Mouse (Mus musculus) gastrocnemius, postnatal 25 days (tissue): ENCODE results near the gene Rnf225. TPM values are rescaled to one million over a fixed set of nuclear protein-coding genes. Genes with fewer than 3 reads are reported as not detected.
A peak's percentile ranks its signal among the peaks of the same experiment; 100 is the strongest.
"Not testable (repeated sequence)": the region's sequence is repeated elsewhere in the genome, so short reads cannot be mapped to it uniquely, and the experiment has no call there.

Experiments
- DNase-seq: peaks from one replicate; pipeline ENCODE4 v3.0.0; 2022
- total RNA-seq, 2 experiments: library from RNA; stranded (reverse); gene quantifications; 1 replicate in 1 of 2; 2 replicates in 1 of 2; pipeline ENCODE4 v1.2.3; 2021

Rnf225 gene
- total RNA-seq, 2 experiments from 2014 or later = 0.21 to 0.33 TPM

DNA sequence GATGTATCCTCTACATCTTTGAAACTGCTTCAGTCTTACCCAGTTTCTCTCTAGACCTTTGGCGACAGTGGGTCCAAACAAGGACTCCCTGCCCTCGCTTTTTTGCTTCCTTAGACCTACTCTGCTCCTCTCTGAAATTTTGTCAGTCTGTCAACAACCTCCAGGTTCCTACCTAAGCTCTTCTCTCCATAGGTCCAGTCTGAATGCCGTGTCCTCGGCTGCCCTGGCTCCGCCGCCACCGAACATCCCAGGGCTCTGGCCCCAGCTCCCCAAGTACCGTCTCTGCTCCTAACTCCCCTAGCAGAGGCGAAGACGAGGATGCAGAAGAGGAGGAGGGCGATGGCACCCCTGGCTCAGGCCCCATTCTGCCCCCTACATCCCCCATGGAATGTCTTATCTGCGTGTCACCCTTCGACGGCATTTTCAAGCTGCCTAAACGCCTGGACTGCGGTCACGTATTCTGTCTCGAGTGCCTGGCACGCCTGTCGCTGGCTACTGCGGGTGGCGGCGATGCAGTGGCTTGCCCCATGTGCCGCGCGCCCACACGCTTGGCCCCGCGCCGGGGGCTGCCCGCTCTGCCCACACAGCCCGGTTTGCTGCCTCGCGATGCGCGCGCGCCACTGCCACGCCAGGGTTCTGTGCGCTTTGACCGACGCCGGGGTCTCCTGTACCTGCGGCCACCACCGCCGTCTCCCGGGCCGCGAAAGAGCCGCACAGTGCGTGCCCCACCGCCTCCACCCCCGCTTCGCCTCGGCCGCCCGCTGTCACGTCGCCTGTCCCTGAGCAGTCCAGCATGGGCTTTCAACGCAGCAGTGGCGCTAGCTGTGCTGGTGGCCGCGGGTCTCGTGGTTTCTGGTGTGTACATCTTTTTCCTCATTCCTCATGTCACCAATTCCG is 725 bp downstream of the Rnf225 start:
- no peak for DNase-seq

DNA sequence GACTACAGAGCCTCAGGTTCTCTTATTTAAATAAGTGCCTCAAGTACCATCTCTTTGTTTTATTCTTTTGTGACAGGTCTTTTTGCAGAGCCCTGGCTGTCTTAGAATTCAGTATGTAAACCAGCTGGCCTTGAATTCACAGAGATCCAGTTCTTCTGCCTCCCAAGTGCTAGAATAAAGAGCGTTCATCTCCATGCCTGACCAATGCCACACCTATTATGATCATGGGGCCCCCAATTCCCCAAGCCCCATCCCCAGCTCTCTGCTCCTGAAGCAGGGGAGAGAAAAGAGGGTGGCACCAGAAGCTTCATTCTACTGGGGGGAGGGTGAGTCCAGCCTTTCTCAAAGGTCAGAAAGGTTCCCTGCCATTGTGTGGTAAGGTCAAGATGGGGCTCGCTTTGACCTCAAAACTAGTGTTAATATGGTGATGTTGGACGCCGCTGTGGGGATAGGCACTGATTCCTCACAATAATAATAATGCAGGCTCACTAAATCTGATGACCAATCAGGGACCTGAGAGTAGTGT is 6.5 kb downstream of the Rnf225 start:
- DNase-seq = no peak

DNA sequence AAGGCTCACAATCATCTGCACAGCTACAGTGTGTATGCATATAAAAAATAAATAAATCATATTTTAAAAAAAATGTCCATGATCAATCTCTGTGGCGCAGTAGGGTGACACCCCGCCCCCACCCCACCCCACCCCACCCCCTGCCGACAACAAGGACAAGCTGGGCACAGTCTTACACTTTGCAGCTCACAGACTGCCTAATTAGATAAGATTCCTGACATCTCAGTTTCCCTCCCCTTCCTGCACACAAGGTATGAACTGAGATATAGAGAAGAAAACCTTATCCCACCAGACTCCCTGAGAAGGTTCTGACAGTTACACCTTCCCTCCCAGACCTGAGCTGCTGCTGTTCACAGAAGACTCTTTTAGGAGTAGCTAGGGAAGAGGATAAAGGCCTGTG is 7.6 kb downstream of the Rnf225 start:
- no peak for DNase-seq

DNA sequence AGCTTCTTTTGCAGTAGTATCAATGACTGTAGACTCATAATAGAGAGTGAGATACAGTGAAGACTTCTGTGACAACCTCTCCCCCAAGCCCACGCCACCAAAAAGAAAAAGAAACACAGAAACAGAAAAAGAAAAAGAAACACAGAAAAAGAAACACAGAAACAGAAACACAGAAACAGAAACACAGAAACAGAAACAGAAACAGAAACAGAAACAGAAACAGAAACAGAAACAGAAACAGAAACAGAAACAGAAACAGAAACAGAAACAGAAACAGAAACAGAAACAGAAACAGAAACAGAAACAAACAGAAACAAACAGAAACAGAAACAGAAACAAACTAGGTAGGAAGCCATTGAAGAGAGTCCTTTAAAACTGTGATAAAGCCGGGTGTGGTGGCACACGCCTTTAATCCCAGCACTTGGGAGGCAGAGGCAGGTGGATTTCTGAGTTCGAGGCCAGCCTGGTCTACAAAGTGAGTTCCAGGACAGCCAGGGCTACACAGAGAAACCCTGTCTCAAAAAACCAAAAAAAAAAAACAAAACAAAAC is 10.1 kb downstream of the Rnf225 start:
- DNase-seq = not testable (repeated sequence)

DNA sequence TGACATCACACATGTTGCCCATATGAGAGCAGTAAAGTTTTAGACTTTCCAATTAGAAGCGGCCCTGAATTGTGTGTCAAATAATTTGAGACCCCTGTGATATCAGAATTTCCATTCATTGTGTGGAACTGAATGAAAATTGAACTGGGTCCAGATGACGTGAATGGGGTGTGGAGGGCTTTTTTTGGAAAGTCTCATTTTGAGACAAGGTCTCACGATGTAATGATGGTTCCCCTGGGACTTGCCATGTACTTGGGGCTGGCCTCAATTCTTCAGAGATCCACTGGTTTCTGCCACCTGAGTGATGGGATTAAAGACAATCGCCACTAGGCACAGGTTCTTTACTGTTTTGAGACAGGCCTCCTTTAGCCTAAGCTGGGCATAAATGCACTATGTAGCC is 13.4 kb downstream of the Rnf225 start:
- DNase-seq = no peak

DNA sequence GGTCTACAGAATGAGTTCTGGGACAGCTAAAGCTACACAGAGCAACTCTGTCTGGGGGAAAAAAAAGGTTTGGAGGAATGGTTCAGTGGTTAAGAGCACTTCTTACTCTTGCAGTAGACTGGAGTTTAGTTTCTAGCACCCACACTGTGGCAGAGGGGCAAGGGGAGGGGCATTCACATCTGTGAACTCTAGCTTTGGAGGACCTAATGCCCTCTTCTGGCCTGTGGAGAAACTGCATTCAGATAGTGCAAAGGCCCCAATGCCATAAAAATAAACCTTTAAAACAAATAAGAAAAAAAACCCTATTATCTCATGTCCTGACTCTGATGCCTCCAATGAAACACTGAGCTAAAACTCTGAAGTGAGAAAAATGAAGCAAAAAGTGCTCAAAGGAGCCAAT is 16.3 kb downstream of the Rnf225 start:
- DNase-seq = no peak

DNA sequence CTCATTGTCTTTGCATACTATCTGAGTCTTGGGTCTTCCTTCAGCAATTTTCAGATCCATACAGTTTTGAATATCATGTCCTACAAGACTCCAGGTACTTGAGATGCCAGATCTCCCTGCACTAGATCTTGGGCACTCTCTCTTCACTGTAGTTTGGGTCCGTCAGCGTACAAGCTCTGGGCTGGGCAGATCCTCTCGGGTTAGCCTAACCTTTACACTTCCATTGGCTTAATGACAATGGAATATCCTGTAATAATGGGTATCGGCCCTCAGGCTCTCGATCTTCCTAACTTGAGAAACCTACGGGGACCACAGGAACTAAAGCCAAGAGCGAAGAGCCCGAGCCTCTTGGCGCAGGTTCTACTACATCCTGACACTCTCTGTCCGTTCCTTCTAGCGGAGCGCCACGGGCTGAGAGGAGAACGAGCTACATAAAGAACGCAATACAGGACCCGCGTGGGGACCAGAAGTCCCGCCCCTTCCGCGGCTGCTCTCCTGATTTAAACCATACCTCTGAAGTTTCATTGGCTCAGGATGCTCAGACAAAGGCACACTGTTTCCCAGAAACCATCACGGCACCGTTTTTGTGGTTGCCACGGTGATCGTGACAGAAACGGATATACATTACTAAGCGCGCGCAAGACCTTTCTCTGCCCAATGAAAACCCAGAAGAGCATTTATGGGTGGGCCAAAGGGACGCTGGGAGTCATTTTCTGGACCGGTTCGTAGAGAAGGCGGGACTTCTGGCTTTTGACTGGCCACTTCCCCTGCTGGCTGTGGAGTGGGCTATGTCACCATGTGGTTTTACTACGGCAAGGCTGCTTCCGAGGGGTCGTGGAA is 22.0 kb downstream of the Rnf225 start:
- peak; percentile 91 for DNase-seq

DNA sequence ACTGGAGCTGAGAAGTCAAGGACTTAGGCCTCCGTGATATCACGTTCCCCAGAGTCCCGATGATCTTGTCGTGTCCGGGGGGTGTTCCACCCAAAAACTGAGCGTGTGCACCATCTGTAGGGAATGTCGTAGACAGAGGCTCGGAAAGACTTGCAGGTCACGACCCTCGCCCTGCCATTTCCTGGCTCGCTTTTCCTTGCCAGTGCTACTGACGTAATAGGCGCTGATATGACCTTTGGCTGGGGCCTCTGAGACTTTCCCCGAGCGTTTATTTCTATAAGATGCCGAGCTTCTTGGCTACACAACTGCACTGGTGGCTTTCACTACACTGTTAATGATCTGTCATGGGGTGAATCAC is 22.6 kb downstream of the Rnf225 start:
- DNase-seq = no peak

DNA sequence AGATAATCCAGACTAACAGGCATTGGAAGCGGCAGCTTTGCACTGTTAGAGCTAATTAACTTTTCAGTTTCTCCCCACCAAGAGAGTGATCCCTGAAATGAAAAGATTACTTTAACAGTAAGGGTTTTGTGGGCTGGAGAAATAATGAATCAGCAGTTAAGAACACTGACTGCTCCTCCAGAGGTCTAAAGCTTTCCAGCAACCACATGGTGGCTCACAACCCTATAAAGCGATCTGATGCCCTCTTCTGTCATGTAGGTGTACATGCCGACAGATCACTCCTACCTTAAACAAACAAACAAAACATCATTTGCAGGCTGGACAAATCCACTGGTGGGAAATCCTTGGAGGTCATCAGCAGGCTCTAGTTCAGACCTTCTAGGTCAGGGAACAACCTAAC is 27.7 kb downstream of the Rnf225 start:
- DNase-seq = no peak

DNA sequence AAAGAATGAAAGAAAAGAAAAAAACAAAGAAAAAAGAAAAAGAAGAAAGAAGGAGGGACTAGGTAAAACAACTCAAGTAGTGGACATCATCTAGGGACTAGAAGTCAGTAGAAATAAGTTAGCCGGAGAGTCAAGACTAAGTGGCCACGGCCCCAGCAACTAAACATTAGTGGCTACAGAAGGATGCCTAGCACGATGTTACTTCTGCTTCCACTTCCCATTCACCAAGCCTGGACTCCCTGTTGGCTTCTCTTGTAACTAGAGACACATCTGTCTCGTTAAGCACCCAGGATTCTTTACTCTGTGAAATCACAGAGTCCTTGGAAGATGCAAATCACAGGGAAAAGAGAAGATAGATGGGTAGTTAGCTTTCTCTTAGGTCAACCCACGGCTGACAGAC is 30.3 kb downstream of the Rnf225 start:
- DNase-seq = no peak

DNA sequence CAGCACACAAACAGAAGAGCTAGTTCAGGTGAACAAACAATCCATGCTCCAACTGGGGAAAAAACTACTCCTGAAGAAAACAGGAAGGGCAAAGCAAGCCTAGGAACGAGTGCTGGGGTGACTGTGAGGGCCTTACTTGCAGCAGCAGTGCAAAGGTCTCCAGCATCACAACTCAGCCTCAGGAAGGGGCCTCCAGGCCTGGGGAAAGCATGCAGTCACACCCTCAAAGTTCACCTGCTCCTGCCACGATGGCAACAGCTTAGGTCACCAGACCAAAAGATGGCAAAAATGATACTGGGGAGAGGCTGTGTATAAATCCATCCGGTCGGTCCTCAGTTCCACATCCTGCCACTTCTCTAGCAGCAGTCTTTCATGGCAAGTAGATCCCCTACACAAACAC is 31.7 kb downstream of the Rnf225 start:
- DNase-seq = no peak

DNA sequence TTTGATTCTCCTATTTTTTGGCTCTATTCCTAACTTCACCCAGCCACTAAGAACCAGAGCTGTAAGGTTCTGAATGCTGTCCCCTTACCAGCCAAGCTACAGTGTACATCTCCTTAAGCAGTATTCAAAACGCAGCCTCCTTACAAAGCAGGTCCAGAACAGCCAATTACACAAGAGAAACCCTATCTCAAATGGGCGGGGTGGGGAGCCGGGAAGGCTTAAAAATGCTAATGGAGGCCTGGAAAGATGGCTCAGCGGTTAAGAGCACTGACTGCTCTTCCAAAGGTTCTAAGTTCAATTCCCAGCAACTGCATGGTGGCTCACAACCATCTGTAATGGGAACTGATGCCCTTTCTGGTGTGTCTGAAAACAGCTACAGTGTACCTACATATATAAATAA is 32.5 kb downstream of the Rnf225 start:
- DNase-seq = no peak

DNA sequence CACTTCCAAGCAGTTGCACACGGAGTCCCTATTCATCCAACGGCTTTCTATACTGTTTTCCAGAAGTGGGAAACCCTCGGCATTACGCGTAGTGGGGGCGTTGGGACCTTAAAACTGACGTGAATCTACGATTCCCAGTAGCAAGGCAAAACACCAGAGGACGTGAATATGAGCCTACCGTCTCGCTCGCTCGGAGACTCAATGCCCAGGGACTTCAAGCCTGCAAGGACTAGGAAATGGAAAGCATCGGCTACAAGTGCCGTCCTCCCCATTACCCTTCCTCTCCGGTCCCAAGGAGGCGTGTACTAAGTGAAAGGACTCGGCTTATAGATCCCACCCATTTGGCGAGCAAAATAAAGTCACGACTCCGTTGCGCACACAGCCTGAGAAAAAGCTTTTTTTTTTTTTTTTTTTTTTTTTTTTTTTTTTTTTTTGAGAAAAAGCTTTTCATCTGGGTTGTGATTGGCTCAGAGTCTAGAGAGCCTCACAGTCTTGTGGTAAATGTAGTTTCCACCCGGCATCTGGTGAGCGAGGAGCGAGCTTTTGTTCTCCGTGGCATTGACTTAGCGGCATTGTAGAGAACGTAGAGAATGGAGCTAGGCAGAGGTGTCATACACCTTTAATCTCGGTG is 34.4 kb downstream of the Rnf225 start:
- peak; percentile 26 for DNase-seq

DNA sequence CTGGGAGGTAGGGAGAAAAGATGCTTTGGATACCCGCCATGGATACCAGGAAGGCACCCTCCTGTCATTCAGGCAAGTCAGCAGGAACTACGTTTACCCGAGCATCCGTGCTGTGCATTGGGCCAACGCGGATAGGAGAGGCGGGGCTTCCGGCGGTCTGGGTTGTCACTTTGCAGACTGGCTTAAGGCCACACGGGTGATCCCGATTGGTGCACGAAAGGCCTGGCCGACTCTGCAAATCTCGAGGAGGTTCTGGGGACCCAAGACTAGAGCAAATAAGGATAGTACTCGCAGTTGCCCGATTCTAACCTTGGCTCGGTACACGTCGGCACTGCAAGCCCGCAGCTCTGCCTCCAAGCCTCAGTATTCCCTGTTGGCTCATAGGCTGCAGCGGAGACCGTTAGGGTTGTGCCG is 38.5 kb downstream of the Rnf225 start, which contains the start of gene Zfp324:
Zfp324 (plus strand) TSS at position 161 of the 414 bp plus-strand sequence.
- DNase-seq = peak; percentile 92

DNA sequence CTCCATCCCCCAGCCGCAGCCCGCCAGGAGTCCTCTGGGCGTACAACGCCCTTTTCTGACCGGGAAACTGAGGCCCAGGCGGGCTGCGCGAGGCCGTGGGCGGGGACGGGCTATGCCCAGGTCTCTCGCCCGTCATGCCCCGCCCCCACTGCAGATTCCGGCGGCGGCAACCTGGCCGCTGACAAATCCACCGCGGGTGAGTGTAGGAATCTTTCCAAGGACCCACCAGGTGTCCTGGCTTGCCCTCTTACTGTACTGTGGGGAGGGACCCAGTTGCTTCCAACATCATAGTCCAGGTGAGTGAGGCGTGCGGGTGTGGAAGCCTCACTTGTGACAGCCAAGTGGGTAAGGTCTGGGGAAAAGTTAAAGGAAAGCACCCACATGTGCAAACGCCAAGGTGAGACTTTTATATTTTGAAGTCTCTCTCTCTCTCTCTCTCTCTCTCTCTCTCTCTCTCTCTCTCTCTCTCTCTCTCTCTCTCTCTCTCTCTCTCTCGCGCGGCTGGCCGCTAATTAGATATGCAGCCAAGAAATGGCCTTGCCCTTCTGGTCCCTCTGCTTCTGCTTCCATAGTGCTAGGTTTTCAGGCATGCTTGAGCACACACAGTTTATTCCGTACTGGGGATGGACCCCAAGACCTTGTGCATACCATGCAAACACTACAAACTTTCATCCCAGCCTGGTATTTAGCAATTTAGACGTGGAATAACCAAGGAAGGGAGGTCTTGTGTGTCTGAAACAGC is 39.1 kb downstream of the Rnf225 start:
- DNase-seq = peak; percentile 56

DNA sequence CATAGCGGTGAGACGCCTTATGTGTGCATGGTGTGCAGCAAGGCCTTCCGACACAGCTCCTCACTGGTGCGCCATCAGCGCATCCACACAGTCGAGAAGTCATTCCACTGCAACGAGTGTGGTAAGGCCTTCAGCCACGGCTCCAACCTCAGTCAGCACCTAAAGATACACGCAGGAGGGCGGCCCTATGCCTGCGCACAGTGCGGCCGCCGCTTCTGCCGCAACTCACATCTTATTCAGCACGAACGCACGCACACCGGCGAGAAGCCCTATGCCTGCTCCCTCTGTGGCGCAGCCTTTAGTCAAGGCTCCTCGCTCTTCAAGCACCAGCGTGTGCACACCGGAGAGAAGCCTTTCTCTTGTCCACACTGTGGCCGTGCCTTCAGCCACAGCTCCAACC is 43.7 kb downstream of the Rnf225 start:
- DNase-seq = no peak

DNA sequence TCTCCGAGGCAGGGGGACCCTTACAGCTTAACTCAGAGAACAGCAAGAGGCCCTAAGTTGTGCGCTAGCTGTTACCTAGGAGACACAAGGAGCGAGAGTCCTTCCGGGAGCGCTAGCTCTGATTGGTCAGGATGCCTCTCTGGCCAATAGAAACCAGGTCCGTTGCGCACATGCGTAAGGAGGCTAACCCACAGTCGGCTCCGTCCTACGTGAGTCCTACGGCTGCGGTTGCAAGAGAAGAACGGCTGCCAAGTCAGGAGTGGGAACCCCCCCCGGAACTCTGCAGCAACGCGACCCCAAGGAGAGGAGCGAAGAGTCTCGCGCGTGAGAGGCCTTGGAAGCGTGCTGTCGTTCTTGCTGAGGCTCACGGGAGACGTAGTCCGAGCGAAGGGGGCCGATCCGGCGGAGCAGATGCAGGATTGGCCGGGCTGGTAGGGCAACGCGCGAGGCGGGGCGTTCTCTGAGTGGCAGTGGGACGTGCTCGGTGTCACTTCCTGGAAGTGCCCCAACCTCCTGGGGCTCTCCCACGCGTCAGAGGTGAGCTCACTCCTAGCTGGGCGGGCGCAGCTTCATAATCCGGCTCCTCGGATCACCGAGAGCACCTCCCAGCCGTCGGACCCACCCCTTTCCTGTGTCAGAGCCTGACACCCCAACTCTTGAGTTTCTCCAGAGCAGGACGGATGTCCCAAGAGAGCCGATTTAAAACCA is 50.6 kb downstream of the Rnf225 start, which contains the start of gene Zfp446:
Zfp446 (plus strand) TSS at position 167 of the 708 bp plus-strand sequence.
- DNase-seq = peak; percentile 99

DNA sequence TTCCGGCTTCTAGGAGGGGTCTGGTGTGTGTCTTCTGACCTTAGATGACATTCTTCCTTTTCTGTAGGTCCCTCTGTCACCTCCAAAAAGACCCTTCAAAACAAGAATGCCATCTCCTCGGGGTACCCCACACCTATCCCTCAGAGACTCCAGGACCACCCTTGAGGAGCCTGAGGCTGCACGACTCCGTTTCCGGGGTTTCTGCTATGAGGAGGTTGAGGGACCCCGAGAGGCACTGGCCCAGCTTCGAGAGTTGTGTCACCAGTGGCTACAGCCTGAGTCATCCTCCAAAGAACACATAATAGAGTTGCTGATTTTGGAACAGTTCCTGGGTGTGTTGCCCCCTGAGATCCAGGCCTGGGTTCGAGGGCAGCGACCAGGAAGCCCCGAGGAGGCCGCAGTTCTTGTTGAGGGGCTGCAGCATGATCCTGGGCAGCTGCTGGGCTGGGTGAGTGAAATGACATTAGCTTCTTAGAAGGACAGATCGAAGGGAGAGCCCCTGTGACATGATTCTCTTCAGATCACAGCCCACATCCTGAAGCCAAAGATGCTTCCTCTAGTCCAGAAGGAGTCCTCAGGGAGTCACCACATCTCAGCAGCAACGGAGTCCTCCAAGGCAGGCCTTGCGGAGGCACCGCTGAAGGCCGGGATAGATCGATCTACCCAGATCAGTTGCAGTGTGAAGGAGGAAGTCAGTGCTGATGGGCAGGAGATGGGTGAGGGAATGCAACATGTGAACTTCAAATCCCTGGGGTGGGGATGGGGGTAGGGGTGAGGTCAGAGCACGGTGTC is 51.9 kb downstream of the Rnf225 start:
- no peak for DNase-seq

DNA sequence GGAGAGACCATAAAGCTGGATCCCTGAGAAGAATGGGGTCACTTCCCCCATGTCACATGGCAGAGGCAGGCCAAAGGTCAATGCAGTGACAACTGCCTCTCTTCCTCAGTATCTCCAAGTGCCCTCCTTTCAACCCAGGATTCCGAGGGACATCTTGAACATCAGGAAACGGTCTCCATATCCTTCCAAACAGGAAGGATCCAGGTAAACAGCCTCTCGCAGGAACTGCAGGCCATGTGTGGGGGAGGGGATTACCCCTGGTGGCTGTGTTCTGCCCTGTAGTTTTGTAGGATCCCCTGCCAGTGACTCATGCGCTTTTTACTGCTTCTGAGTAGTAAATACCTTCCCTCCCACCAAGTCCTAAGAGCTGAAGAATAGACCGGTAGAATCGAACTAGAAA is 52.6 kb downstream of the Rnf225 start:
- no peak for DNase-seq

DNA sequence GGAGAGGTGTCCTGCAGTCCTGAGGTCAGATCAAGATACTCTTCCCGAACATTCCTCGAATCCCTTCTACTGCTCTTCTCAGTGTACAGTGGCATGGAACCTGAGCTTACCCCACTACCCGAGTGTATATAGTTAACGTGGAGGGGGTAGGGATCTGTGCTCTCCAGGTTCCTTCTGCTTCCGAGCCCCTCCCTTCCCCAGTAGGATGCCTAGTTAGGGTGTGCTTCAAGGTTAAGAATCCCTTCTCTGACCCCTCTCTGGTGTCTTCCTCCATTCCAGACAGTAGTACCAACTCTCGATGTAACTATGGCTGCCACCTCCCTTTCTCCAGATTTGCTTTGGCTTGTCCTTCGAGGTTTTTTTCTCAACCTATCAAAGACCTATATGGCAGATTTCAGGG is 53.1 kb downstream of the Rnf225 start:
- DNase-seq = no peak
